ENCODE assay signal across 12 mouse cellular contexts in genomic region chr16:23307142-23307968, GRCm38 (mm10).
A peak's percentile ranks its signal among the peaks of the same experiment; 100 is the strongest.
DNase-seq lines count a peak whose midpoint lies in the region; ATAC-seq and TF ChIP-seq lines count a peak whose summit lies in the region.
"Had no signal": no experiment of that assay in that cellular context is flagged by ENCODE, and none has a peak within 500 bp of the region (broad histone marks: within the 10 kb centered on the region; RNA-seq: fewer than 3 reads in every experiment).

No protein-coding gene starts in this region.

- ATAC-seq in embryonic facial prominence, embryonic 14.5 days (ENCODE audit: low read depth) = 0 out of 2 replicates have a peak, but pooled peaks have one; percentile 37
- ATAC-seq in midbrain, embryonic 11.5 days (ENCODE audit: low FRiP score) = peak; percentile 55; the same call in 1 of the 2 replicates
- ATAC-seq in midbrain, postnatal 0 days (ENCODE audit: low FRiP score) = no peak
- peak; percentile 54 for ATAC-seq in hindbrain, postnatal 0 days

- H3K4me3 ChIP-seq in embryonic facial prominence, embryonic 14.5 days (ENCODE audit: low read depth, low read length) = no peak overlapping the region
- no peak overlapping the region for H3K4me3 ChIP-seq in embryonic facial prominence, embryonic 10.5 days
- H3K4me3 ChIP-seq in midbrain, embryonic 11.5 days (ENCODE audit: low read depth, low read length) = no peak overlapping the region
- no peak overlapping the region for H3K4me3 ChIP-seq in midbrain, postnatal 0 days (ENCODE audit: low read depth, low read length)
- no peak overlapping the region for H3K4me3 ChIP-seq in hindbrain, postnatal 0 days (ENCODE audit: low read length)
- H3K4me3 ChIP-seq: embryonic facial prominence, embryonic 15.5 days; left cerebral cortex, adult 2 months; liver, embryonic 13.5 days; stomach, embryonic 15.5 days had no signal

- H3K4me2 ChIP-seq in embryonic facial prominence, embryonic 14.5 days (ENCODE audit: low read depth, low read length) = no peak overlapping the region
- no peak overlapping the region for H3K4me2 ChIP-seq in midbrain, embryonic 11.5 days
- no peak overlapping the region for H3K4me2 ChIP-seq in midbrain, postnatal 0 days (ENCODE audit: low read depth, low read length, poor library complexity, severe bottlenecking)
- no peak overlapping the region for H3K4me2 ChIP-seq in hindbrain, postnatal 0 days (ENCODE audit: low read depth, low read length)
- H3K4me2 ChIP-seq: embryonic facial prominence, embryonic 15.5 days; liver, embryonic 13.5 days; stomach, embryonic 15.5 days had no signal

- H3K9me3 ChIP-seq in embryonic facial prominence, embryonic 14.5 days (ENCODE audit: control insufficient read depth, low read length) = no peaks in the 10 kb centered on the region
- H3K9me3 ChIP-seq in embryonic facial prominence, embryonic 10.5 days = no peaks in the 10 kb centered on the region
- H3K9me3 ChIP-seq in midbrain, embryonic 11.5 days (ENCODE audit: control insufficient read depth, low read length) = no peaks in the 10 kb centered on the region
- no peaks in the 10 kb centered on the region for H3K9me3 ChIP-seq in midbrain, postnatal 0 days (ENCODE audit: low read length)
- no peaks in the 10 kb centered on the region for H3K9me3 ChIP-seq in hindbrain, postnatal 0 days (ENCODE audit: low read length)
- H3K9me3 ChIP-seq: embryonic facial prominence, embryonic 15.5 days; liver, embryonic 13.5 days; stomach, embryonic 15.5 days had no signal

- no peaks in the 10 kb centered on the region for H3K36me3 ChIP-seq in embryonic facial prominence, embryonic 14.5 days (ENCODE audit: control insufficient read depth, insufficient read depth, low read length)
- H3K36me3 ChIP-seq in embryonic facial prominence, embryonic 10.5 days (replicated peaks) = peaks cover 12% of the 10 kb centered on the region
- no peaks in the 10 kb centered on the region for H3K36me3 ChIP-seq in midbrain, embryonic 11.5 days (ENCODE audit: control insufficient read depth, insufficient read depth, low read length)
- H3K36me3 ChIP-seq in midbrain, postnatal 0 days (ENCODE audit: insufficient read depth, low read length) = no peaks in the 10 kb centered on the region
- no peaks in the 10 kb centered on the region for H3K36me3 ChIP-seq in hindbrain, postnatal 0 days (ENCODE audit: insufficient read depth, low read length)
- H3K36me3 ChIP-seq in splenic B cell, adult 2 months (ENCODE audit: control insufficient read depth, insufficient read depth, low read length, poor library complexity, severe bottlenecking) = peaks cover 10% of the 10 kb centered on the region; the same call in 1 of the 2 replicates
- H3K36me3 ChIP-seq: embryonic facial prominence, embryonic 15.5 days; liver, embryonic 13.5 days; stomach, embryonic 15.5 days had no signal

- no peak overlapping the region for H3K27ac ChIP-seq in embryonic facial prominence, embryonic 14.5 days (replicated peaks; ENCODE audit: low read depth, low read length)
- H3K27ac ChIP-seq in embryonic facial prominence, embryonic 10.5 days (replicated peaks) = no peak overlapping the region
- no peak overlapping the region for H3K27ac ChIP-seq in midbrain, embryonic 11.5 days (ENCODE audit: low read depth, low read length)
- no peak overlapping the region for H3K27ac ChIP-seq in midbrain, postnatal 0 days (ENCODE audit: low read depth, low read length)
- H3K27ac ChIP-seq in hindbrain, postnatal 0 days = no peak overlapping the region
- H3K27ac ChIP-seq: embryonic facial prominence, embryonic 15.5 days; left cerebral cortex, adult 2 months; liver, embryonic 13.5 days had no signal

- DNase-seq in embryonic facial prominence, embryonic 14.5 days (ENCODE audit: low spot score) = no peak
- no peak for DNase-seq in embryonic facial prominence, embryonic 10.5 days (ENCODE audit: low spot score)
- DNase-seq in midbrain, embryonic 11.5 days (ENCODE audit: low spot score, missing footprints) = peak; percentile 57
- no peak for DNase-seq in midbrain, postnatal 0 days (ENCODE audit: low spot score)
- peak; percentile 18 for DNase-seq in hindbrain, postnatal 0 days (ENCODE audit: low spot score)
- DNase-seq in splenic B cell, adult 2 months (ENCODE audit: low read depth, low spot score) = peak; percentile 60
- DNase-seq in frontal cortex, postnatal 36 days (ENCODE audit: low spot score in 2 of 2) = no peak
- DNase-seq in adrenal gland, postnatal 10 days = no peak
- DNase-seq: liver, embryonic 13.5 days had no signal

- H3K9ac ChIP-seq in embryonic facial prominence, embryonic 14.5 days (ENCODE audit: low read depth, low read length) = no peak overlapping the region
- no peak overlapping the region for H3K9ac ChIP-seq in midbrain, embryonic 11.5 days (ENCODE audit: low read length)
- H3K9ac ChIP-seq in midbrain, postnatal 0 days (replicated peaks; ENCODE audit: low read length, poor library complexity, severe bottlenecking) = no peak overlapping the region
- H3K9ac ChIP-seq in hindbrain, postnatal 0 days (replicated peaks; ENCODE audit: low read length) = no peak overlapping the region
- H3K9ac ChIP-seq: embryonic facial prominence, embryonic 15.5 days; liver, embryonic 13.5 days; stomach, embryonic 15.5 days had no signal

- H3K27me3 ChIP-seq in embryonic facial prominence, embryonic 14.5 days (replicated peaks; ENCODE audit: control insufficient read depth, insufficient read depth, low read length) = no peaks in the 10 kb centered on the region
- no peaks in the 10 kb centered on the region for H3K27me3 ChIP-seq in embryonic facial prominence, embryonic 10.5 days (replicated peaks; ENCODE audit: low read depth, poor library complexity, severe bottlenecking)
- H3K27me3 ChIP-seq in midbrain, embryonic 11.5 days (ENCODE audit: control insufficient read depth, insufficient read depth, low read length) = no peaks in the 10 kb centered on the region
- no peaks in the 10 kb centered on the region for H3K27me3 ChIP-seq in midbrain, postnatal 0 days (ENCODE audit: insufficient read depth, low read length)
- H3K27me3 ChIP-seq in hindbrain, postnatal 0 days (ENCODE audit: insufficient read depth, low read length) = no peaks in the 10 kb centered on the region
- no peaks in the 10 kb centered on the region for H3K27me3 ChIP-seq in splenic B cell, adult 2 months (ENCODE audit: control insufficient read depth, insufficient read depth, low read length, poor library complexity, severe bottlenecking)
- H3K27me3 ChIP-seq: embryonic facial prominence, embryonic 15.5 days; liver, embryonic 13.5 days; stomach, embryonic 15.5 days had no signal

- TF ChIP-seq CTCF in midbrain, postnatal 0 days (IDR thresholded peaks at IDR 0.05) = no peak
- TF ChIP-seq CTCF in hindbrain, postnatal 0 days (IDR thresholded peaks at IDR 0.05; ENCODE audit: low read depth) = no peak

- 60% methylated on average over 12 of the region's 12 CpGs for WGBS in embryonic facial prominence, embryonic 14.5 days
- 64% methylated on average over 12 of the region's 12 CpGs for WGBS in embryonic facial prominence, embryonic 10.5 days
- 67% methylated on average over 12 of the region's 12 CpGs for WGBS in midbrain, embryonic 11.5 days
- 58% methylated on average over 12 of the region's 12 CpGs for WGBS in midbrain, postnatal 0 days
- 48% methylated on average over 12 of the region's 12 CpGs for WGBS in hindbrain, postnatal 0 days

- no peaks in the 10 kb centered on the region for H3K4me1 ChIP-seq in embryonic facial prominence, embryonic 14.5 days (ENCODE audit: control insufficient read depth, insufficient read depth, low read length)
- H3K4me1 ChIP-seq in embryonic facial prominence, embryonic 10.5 days = peaks cover 26% of the 10 kb centered on the region
- H3K4me1 ChIP-seq in midbrain, embryonic 11.5 days (ENCODE audit: control insufficient read depth, insufficient read depth, low read length) = peaks cover 3% of the 10 kb centered on the region; the same call in 1 of the 2 replicates
- H3K4me1 ChIP-seq in midbrain, postnatal 0 days (ENCODE audit: insufficient read depth, low read length) = no peaks in the 10 kb centered on the region
- H3K4me1 ChIP-seq in hindbrain, postnatal 0 days (ENCODE audit: insufficient read depth, low read length) = no peaks in the 10 kb centered on the region
- H3K4me1 ChIP-seq: embryonic facial prominence, embryonic 15.5 days; liver, embryonic 13.5 days had no signal

Comparison
In these comparisons a context has a peak if more than half of its experiments do, and no peak if none do; other contexts are left out.
1. DNase-seq: peak in midbrain, embryonic 11.5 days (single experiment), hindbrain, postnatal 0 days (single experiment) and splenic B cell, adult 2 months (single experiment); none in embryonic facial prominence, embryonic 14.5 days (single experiment), embryonic facial prominence, embryonic 10.5 days (single experiment), midbrain, postnatal 0 days (single experiment), frontal cortex, postnatal 36 days (0 of 2) and adrenal gland, postnatal 10 days (single experiment).